Mouse (Mus musculus) embryonic facial prominence, embryonic 15.5 days (tissue): ENCODE results near the gene Haspin. TPM values are rescaled to one million over a fixed set of nuclear protein-coding genes. Genes with fewer than 3 reads are reported as not detected.

Experiments
- ATAC-seq: fragments of 200-750 bp; cut with Nextera tagmentation; 2 replicates; pipeline ENCODE4 v1.8.0; 2017; ENCODE audit warnings: low read depth, moderate TSS enrichment; ENCODE audit not compliant: insufficient number of reproducible peaks, low FRiP score, low TSS enrichment
- H3K27ac ChIP-seq: fragments of 300-500 bp; sonication (generic); replicated peaks from 2 replicates; pipeline ENCODE4 v1.5.1; 2015; ENCODE audit warnings: mild to moderate bottlenecking, inconsistent platforms
- H3K27me3 ChIP-seq: fragments of 300-500 bp; sonication (generic); 2 replicates; pipeline ENCODE4 v1.6.1; 2015; ENCODE audit warnings: inconsistent platforms
- H3K36me3 ChIP-seq: fragments of 300-500 bp; sonication (generic); 2 replicates; pipeline ENCODE4 v1.6.1; 2015; ENCODE audit warnings: mild to moderate bottlenecking, inconsistent platforms
- H3K4me1 ChIP-seq: fragments of 300-500 bp; sonication (generic); 2 replicates; pipeline ENCODE4 v1.6.1; 2015; ENCODE audit warnings: inconsistent platforms
- H3K4me2 ChIP-seq: fragments of 300-500 bp; sonication (generic); replicated peaks from 2 replicates; pipeline ENCODE4 v1.6.1; 2015; ENCODE audit warnings: mild to moderate bottlenecking, inconsistent platforms
- H3K4me3 ChIP-seq: fragments of 300-500 bp; sonication (generic); replicated peaks from 2 replicates; pipeline ENCODE4 v1.5.1; 2015; ENCODE audit warnings: mild to moderate bottlenecking, inconsistent platforms
- H3K9ac ChIP-seq: fragments of 300-500 bp; sonication (generic); 2 replicates; pipeline ENCODE4 v1.6.1; 2015; ENCODE audit warnings: inconsistent platforms
- H3K9me3 ChIP-seq: fragments of 300-500 bp; sonication (generic); replicated peaks from 2 replicates; pipeline ENCODE4 v1.6.1; 2016; ENCODE audit warnings: inconsistent platforms
- WGBS: fragments of 180-500 bp; shearing (Covaris S2); methylation state at CpG from one replicate; pipeline ENCODE4 v1.1.7; 2015; 5-methylcytosine and 5-hydroxymethylcytosine counted together
- polyA plus RNA-seq: library from polyadenylated mRNA; unstranded; fragments of >200 nt; fragmentation: Nextera tagmentation; extraction: Ambion mirVana; gene quantifications from 2 replicates; pipeline ENCODE4 v1.2.1, GENCODE M21; 2015

The Haspin gene
- polyA plus RNA-seq, result 10.9 and 11.5 TPM in 2 replicates

- peaks cover 31% of the 10 kb centered on the region for H3K4me1 ChIP-seq
- WGBS, result under 1% methylated on average over 84 of the region's 84 CpGs
- peak; percentile 91 for ATAC-seq
Observed at GRCm38 (mm10) chr11:73137591-73138501, at the start of gene Haspin. Gene Haspin (minus strand): TSS chr11:73138294.

GRCm38 (mm10) chr11:73187231-73187630 is 49.1 kb upstream of the Haspin start:
- no peaks in the 10 kb centered on the region for H3K4me1 ChIP-seq
- H3K9me3 ChIP-seq, result no peaks in the 10 kb centered on the region
- no peak overlapping the region for H3K4me3 ChIP-seq
- 85% methylated on average over 6 of the region's 6 CpGs for WGBS
- ATAC-seq, result no peak
- H3K36me3 ChIP-seq, result peaks cover 73% of the 10 kb centered on the region
- H3K4me2 ChIP-seq, result no peak overlapping the region
- H3K27me3 ChIP-seq, result no peaks in the 10 kb centered on the region
- H3K27ac ChIP-seq, result no peak overlapping the region
- no peak overlapping the region for H3K9ac ChIP-seq

More at GRCm38 (mm10) chr11:73137591-73138501, at the start of gene Haspin:
- peak within 1 kb of the TSS; percentile 64 for H3K4me3 ChIP-seq
- no peak within 1 kb of the TSS for H3K27ac ChIP-seq
- no peaks in the 10 kb centered on the region for H3K9me3 ChIP-seq
- H3K36me3 ChIP-seq, result peaks cover 17% of the 10 kb centered on the region
- H3K9ac ChIP-seq, result peak within 1 kb of the TSS; percentile 66
- H3K4me2 ChIP-seq, result peak within 1 kb of the TSS; percentile 91
- H3K27me3 ChIP-seq, result no peaks in the 10 kb centered on the region

GRCm38 (mm10) chr11:73185872-73186615 is 48.0 kb upstream of the Haspin start:
- Histone ChIP-seq H3K36me3 (peaks cover 65% of the 10 kb centered on the region), H3K4me2 (no peak overlapping the region)

GRCm38 (mm10) chr11:73177895-73178294 is 39.8 kb upstream of the Haspin start:
- H3K36me3 ChIP-seq, result peaks cover 16% of the 10 kb centered on the region
- H3K27me3 ChIP-seq, result no peaks in the 10 kb centered on the region
- peak overlapping the region; percentile 90 for H3K27ac ChIP-seq
- WGBS, result 0% methylated on average over 2 of the region's 2 CpGs
- peak overlapping the region; percentile 50 for H3K9ac ChIP-seq
- H3K4me2 ChIP-seq, result peak overlapping the region; percentile 56
- H3K4me3 ChIP-seq, result peak overlapping the region; percentile 98
- no peak for ATAC-seq
- no peaks in the 10 kb centered on the region for H3K9me3 ChIP-seq
- peaks cover 26% of the 10 kb centered on the region for H3K4me1 ChIP-seq

More at GRCm38 (mm10) chr11:73185872-73186615, 48.0 kb upstream of the Haspin start:
- no peak overlapping the region for H3K9ac ChIP-seq
- ATAC-seq, result no peak
- no peak overlapping the region for H3K4me3 ChIP-seq
- H3K4me1 ChIP-seq, result no peaks in the 10 kb centered on the region
- no peaks in the 10 kb centered on the region for H3K27me3 ChIP-seq
- 87% methylated on average over 10 of the region's 10 CpGs for WGBS
- H3K9me3 ChIP-seq, result no peaks in the 10 kb centered on the region
- no peak overlapping the region for H3K27ac ChIP-seq

- WGBS, result under 1% methylated on average over 28 of the region's 28 CpGs
Observed at GRCm38 (mm10) chr11:73177509-73177875, 39.4 kb upstream of the Haspin start.

GRCm38 (mm10) chr11:73176608-73177508 is 38.8 kb upstream of the Haspin start, which contains the start of the genes Emc6 and Tax1bp3:
Gene Emc6 (minus strand): TSS chr11:73177037.
Gene Tax1bp3 (plus strand): TSS chr11:73177083.
- no peaks in the 10 kb centered on the region for H3K27me3 ChIP-seq
- peak within 1 kb of the TSS; percentile 90 for H3K27ac ChIP-seq
- WGBS, result under 1% methylated on average over 80 of the region's 81 CpGs
- peak within 1 kb of the TSS; percentile 96 for H3K9ac ChIP-seq
- H3K4me1 ChIP-seq, result peaks cover 34% of the 10 kb centered on the region
- peak; percentile 97 for ATAC-seq
- H3K4me2 ChIP-seq, result peak within 1 kb of the TSS; percentile 67
- peaks cover 10% of the 10 kb centered on the region for H3K36me3 ChIP-seq
- H3K4me3 ChIP-seq, result peak within 1 kb of the TSS; percentile 98
- H3K9me3 ChIP-seq, result no peaks in the 10 kb centered on the region

More at GRCm38 (mm10) chr11:73177509-73177875, 39.4 kb upstream of the Haspin start:
- Histone ChIP-seq H3K36me3 (peaks cover 15% of the 10 kb centered on the region), H3K4me1 (peaks cover 28% of the 10 kb centered on the region), H3K27me3 (no peaks in the 10 kb centered on the region), H3K9ac (peak overlapping the region; percentile 50), H3K4me3 (peak overlapping the region; percentile 98), H3K9me3 (no peaks in the 10 kb centered on the region), H3K4me2 (peak overlapping the region; percentile 56), H3K27ac (peak overlapping the region; percentile 90)
- ATAC-seq, result peak; percentile 81

- Histone ChIP-seq H3K27me3 (no peaks in the 10 kb centered on the region), H3K4me3 (peak overlapping the region; percentile 98), H3K9me3 (no peaks in the 10 kb centered on the region), H3K4me1 (peaks cover 35% of the 10 kb centered on the region), H3K27ac (peak overlapping the region; percentile 90), H3K9ac (peak overlapping the region; percentile 96), H3K36me3 (peaks cover 10% of the 10 kb centered on the region), H3K4me2 (peak overlapping the region; percentile 67)
- no peak for ATAC-seq
- under 1% methylated on average over 15 of the region's 15 CpGs for WGBS
Observed at GRCm38 (mm10) chr11:73176186-73176585, 38.1 kb upstream of the Haspin start.

GRCm38 (mm10) chr11:73175612-73176011 is 37.5 kb upstream of the Haspin start:
- no peak overlapping the region for H3K27ac ChIP-seq
- peaks cover 7% of the 10 kb centered on the region for H3K36me3 ChIP-seq
- H3K4me2 ChIP-seq, result peak overlapping the region; percentile 67
- WGBS, result 32% methylated on average over 8 of the region's 8 CpGs
- H3K4me1 ChIP-seq, result peaks cover 35% of the 10 kb centered on the region
- peak overlapping the region; percentile 98 for H3K4me3 ChIP-seq
- H3K9me3 ChIP-seq, result no peaks in the 10 kb centered on the region
- no peak for ATAC-seq
- H3K9ac ChIP-seq, result peak overlapping the region; percentile 96; the same call in 1 of the 2 replicates
- no peaks in the 10 kb centered on the region for H3K27me3 ChIP-seq

- Histone ChIP-seq H3K36me3 (peaks cover 5% of the 10 kb centered on the region), H3K4me2 (no peak overlapping the region), H3K4me3 (no peak overlapping the region), H3K4me1 (peaks cover 20% of the 10 kb centered on the region), H3K9me3 (no peaks in the 10 kb centered on the region), H3K27ac (no peak overlapping the region), H3K9ac (no peak overlapping the region), H3K27me3 (no peaks in the 10 kb centered on the region)
- 44% methylated on average over 5 of the region's 5 CpGs for WGBS
- no peak for ATAC-seq
Observed at GRCm38 (mm10) chr11:73172186-73172585, 34.1 kb upstream of the Haspin start.

GRCm38 (mm10) chr11:73169231-73169630 is 31.1 kb upstream of the Haspin start:
- no peak overlapping the region for H3K27ac ChIP-seq
- H3K9ac ChIP-seq, result no peak overlapping the region
- no peaks in the 10 kb centered on the region for H3K9me3 ChIP-seq
- peaks cover 9% of the 10 kb centered on the region; the same call in 1 of the 2 replicates for H3K4me1 ChIP-seq
- H3K4me3 ChIP-seq, result no peak overlapping the region
- 47% methylated on average over 4 of the region's 4 CpGs for WGBS
- ATAC-seq, result no peak
- H3K36me3 ChIP-seq, result peaks cover 1% of the 10 kb centered on the region; the same call in 1 of the 2 replicates
- no peak overlapping the region for H3K4me2 ChIP-seq
- H3K27me3 ChIP-seq, result no peaks in the 10 kb centered on the region
